Mouse (Mus musculus) T-helper 17 cell (primary cell): ENCODE data around the gene Aadacl4.
"Not testable (repeated sequence)": the region's sequence is repeated elsewhere in the genome, so short reads cannot be mapped to it uniquely, and the experiment has no call there.

Experiments
- in situ Hi-C, 2 experiments: fragments of 300-600 bp; cut with MboI, MseI; formaldehyde crosslinking; loops; 1 replicate in 1 of 2; 2 replicates in 1 of 2; pipeline ENCODE4 v1.15.1; 2025; ENCODE audit warnings: high pct_unique_total_duplicates in 2 of 2

Gene Aadacl4

DNA sequence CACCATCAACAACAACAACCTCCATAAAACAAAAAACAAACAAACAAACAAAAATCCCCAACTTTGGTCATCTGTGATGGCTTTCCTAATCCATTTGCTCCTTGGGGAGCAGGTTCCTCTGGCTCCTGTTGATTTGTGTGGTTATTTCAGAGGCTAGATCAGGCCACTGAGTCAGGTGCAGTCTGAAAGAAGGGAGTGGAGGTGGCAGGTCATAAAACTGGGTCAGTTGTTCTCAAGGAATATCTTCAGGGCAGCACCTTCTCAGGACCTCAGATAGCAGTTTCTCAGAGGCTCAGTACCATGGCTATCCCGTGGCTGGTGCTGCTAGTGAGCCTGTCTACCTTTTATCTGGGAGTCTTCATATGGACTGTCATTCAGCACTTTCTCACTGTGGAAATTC is at the start of gene Aadacl4:
TSS of gene Aadacl4 (plus strand) at position 301 of the 400 bp plus-strand sequence.
- in situ Hi-C loops = no loop called here

DNA sequence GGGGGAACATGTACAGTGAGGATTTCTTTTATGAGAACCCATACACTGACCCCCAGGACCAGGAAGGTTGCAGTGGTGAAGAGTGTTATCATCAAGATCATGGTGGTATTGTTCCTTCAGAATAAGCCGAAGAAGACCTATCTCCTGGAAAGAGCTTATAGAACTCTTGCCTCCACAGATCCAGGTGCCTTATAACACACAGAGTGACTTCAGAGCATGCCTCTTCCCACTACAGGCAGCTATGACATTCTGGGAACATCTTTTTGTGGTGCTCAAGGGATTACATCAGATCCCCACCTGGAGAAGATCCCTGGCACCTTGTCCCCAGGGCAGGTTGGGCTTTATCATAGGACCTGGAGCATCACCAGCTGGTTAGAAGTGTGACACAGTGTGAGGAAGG is 48.5 kb upstream of the Aadacl4 start, which contains the start of gene Gm13124:
TSS of gene Gm13124 (minus strand) at position 101 of the 400 bp plus-strand sequence.
- in situ Hi-C loops = no loop called here

DNA sequence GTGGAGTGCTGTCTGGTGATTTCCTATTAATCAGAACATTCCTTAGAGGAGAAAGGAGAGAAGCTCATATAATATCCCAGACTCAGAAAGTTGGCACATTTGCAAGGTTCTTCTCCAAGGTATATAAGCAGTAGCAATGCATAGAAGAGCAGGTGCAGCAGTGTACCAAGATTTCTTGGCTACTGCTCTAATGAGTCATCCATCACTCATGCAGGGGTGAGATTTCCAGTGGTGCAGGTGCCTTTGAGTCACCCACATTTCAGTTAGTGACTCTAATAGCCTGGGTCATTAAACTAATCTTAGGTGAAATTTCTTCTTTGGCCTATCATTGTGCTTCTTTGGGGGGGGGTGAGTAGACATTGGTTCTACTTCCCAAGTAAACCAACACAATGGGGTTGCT is 45.8 kb upstream of the Aadacl4 start:
- in situ Hi-C loops = no loop called here

DNA sequence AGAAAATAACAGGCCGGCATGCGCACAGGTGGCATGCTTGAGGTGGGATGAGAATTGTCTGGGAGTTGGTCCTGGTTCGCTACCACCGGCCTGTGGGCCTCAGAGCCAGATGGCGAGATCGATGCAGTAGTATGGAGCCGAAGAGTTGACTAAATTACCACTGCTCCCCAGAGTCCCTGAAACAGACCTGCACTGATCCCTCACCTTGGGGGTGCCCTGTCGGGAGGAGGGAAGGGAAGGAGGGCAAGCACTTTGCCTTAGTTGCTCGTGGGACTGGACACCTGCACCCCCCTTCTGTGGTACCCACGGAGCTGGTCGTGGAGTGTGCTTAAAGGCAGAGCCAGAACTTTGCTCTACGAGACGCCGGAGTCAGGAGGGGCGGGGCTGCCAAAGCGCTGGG is 27.3 kb upstream of the Aadacl4 start:
- in situ Hi-C loops = not testable (repeated sequence)

DNA sequence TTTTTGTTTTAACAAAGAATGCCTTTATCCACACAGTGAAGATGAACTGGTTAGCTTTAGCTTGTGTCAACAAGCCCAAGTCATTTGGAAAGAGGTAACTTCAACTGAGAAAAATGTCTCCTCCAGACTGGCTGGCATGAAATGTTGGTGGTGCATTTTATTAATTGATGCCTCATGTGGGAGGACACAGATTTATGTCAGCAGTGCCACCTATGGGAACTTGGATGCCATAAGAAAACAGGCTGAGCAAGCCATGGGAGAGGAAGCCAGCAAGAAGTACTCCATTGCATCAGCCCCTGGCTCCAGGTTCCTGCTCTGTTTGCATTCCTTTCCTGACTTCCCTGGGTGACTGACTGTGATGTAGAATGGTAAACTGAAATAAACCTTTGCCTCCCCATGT is 20.7 kb upstream of the Aadacl4 start:
- in situ Hi-C loops = no loop called here

DNA sequence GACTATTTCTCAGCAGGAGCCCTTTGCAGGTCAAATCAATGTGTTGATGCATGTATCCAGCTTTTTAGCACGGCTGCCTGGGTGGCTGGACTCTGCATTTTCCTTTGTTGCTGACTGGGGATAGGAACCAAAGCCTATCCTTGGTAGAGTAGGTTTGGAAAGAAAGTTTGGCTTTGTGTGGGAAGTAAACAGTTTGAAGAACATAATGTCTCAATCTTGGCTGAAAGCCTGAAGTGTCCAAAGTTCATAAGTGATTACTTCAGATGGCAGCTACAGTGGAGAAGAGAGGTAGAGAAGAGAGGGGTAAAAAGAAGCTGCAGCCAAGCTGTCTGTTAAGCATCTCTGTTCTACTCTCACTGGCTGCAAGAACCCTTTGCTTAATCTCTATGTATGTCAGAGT is 1.1 kb downstream of the Aadacl4 start:
- in situ Hi-C loops = no loop called here

DNA sequence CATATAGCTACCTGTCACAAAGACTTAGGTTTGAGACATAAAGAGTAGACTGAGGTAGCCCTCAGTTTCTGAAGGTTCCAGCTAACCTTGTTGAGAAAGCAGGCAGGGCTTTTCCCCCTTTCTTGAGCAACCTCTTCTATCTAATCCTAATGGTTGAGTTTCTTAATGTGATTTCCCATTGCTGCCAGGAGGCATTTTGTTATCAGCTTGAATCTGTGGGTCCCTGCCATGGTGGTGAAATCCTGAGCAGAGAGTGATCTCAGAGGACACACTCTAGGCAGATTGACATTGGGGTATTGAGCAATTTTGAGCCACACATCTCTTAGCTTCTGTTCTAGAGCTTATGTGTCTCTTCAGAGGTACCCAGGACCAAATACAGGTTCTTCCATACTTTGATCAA is 24.8 kb downstream of the Aadacl4 start:
- in situ Hi-C loops = no loop called here
